Mouse (Mus musculus): ENCODE results near the gene Lsm4. TPM values are rescaled to one million over a fixed set of nuclear protein-coding genes. Genes with fewer than 3 reads are reported as not detected.

Gene Lsm4
- 10 to 100 TPM; 67.8 to 71.7 TPM for total RNA-seq (2021)
- long read RNA-seq, experiment 1, transcript Lsm4-201 (5 exons, 925 nt): major isoform, 59 of 65 reads
- long read RNA-seq, experiment 1, partial matches to known transcripts: 4 of 65 reads
- long read RNA-seq, experiment 1, other reads (novel, unspliced or antisense): 2 of 65 reads
- long read RNA-seq, experiment 2, transcript Lsm4-201 (5 exons, 925 nt): major isoform, 115 of 125 reads
- long read RNA-seq, experiment 2, partial matches to known transcripts: 8 of 125 reads
- long read RNA-seq, experiment 2, other reads (novel, unspliced or antisense): 2 of 125 reads

DNA sequence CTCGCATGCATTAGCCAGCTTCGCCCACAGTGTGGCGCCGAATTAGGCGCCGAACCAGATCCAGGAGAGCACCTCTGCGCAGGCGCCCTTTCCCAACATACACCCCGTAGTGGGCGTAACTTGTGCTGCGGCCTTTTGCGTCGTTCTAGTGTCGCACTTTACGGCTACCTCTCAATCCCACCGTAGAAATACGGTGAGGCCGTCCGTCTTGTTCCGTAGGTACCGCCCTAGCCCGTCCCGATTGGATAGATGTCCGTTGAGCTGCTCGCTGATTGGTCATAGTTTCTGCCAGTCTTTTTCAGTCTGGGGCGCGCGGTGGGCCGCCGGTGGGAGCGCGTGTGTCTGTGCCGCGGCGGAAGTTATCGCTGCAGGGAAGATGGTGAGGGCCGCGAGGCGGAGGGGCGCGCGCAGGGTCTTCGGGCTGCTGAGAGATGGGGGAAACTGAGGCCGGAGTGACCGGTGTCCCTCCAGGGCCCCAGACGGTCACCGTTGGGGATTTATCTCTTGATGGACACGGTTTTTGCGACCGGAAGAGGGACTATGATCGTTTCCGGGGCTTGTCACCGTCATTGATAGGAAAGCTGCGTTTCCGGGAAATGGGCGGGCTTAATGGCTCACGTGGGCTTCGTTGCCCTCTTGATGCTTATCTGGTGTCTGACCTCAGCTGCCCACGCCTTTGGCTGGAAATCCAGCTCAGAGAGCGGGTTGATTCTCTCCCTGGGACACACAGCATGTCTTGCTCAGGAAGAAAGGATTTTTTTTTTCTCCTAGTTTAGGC, at the start of gene Lsm4:
Lsm4 (plus strand) TSS at position 170 of the 778 bp plus-strand sequence.
- peak; percentile 99 to 100 for DNase-seq (ENCODE audit: low spot score in 2 of 2)

DNA sequence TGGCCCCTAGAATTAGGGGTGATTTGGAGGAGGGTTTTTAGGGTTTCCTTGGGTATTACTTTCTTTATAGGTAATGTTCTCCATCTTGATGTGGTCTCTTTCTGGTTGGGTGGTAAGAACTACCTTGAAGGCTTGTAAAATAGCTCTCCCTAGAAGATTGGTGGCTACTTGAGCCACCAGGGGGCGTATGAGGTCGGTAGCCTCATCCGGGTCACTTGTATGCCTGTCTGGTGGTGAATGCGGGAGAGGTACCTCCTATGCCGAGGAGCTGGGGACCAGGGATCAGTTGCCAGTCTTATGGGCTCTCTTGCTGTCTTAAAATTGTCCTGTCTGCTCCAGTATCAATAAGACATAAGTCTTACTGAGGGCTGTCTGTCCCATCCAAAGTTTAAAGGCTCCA, 47.9 kb upstream of the Lsm4 start:
- DNase-seq (ENCODE audit: low spot score in 2 of 2): no peak

DNA sequence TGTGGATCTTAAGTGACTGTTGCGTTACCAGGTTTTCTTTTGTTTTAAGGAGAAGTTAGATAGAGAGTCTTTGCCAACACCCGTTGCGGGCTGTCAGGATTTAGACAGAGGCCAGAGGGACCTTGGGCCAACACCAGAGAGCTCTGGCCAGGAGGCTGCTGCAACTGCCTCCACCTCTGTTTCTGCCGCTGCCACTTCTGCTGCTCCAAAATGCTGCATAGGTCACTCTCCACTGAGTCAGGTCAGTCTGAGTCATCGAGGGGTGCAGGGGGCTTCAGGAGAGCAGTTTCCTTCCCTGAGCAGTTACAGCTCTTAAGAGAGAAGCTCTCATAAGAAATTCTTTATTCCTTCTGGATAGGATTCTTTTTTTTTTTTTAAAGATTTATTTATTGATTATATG, 46.0 kb upstream of the Lsm4 start:
- DNase-seq (ENCODE audit: low spot score in 2 of 2): no peak

DNA sequence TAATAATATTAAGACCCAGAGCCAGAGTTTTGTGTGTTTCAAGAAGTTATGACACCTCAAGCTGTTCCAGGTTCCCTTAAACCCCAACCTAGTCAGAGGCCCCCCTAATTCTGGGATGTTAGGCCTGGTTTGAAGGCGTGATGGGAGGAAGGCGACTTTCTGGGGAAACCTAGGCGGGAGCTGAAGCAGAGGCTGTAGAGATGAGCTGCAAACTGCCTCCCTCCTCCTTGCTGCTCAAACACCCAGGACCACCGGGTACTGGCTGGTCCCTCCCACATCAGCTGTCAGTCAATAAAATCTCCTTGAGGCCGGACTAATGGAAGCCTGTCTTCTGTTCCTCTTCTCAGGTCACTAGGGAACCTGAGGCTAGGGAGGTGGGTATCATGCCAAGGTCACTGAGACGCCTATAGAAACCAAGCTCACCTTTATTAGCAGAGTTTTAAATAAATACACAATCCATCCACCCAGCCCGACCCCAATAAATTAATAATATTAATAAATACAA, 44.0 kb upstream of the Lsm4 start:
- no peak for DNase-seq (ENCODE audit: low spot score in 2 of 2)

DNA sequence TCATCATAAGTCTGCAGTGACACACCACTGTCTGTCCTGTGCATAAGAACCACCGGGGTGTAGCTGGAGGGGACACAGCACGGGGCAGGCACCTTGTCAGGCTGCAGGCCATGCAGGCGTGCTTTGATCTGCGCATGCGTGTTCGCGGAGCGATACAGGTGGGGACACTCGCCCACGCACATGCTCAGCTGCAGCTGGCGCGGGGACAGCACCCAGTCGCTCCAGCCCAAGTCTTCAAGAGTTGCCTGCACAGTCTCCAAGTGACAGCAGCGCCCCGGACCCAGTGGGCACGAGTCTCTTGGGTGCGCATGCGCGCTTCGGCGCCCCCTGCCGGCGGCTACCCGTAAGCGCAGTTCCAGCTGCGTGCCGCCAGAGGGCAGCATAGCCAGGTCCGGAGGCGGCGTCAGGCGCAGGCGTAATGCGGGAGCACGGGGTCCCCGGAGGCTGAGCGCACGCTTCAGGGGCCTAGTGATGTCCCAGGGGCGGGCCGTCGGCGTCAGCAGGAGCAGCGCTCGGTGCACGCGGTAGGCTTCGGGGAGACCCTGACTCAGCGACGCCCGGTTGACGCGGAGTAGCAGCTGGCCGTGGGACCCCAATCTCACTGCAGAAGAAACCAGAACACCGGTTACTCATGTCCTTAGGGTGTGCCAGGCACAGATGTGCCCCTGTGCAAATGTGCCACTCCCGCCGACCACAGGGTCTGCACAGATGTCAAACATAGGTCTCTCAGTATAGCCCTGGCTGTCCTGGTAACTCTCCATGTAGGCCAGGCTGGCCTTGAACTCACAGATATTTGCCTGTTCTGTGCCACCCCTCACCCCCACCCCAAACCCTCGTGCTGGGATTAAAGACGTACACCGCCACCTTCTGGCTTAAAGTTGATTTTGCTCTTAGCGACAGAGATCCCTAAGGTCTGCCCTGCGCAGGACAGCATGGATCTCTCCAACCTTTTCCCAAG, 43.2 kb upstream of the Lsm4 start:
- peak; percentile 84 to 94 for DNase-seq (ENCODE audit: low spot score in 2 of 2)

DNA sequence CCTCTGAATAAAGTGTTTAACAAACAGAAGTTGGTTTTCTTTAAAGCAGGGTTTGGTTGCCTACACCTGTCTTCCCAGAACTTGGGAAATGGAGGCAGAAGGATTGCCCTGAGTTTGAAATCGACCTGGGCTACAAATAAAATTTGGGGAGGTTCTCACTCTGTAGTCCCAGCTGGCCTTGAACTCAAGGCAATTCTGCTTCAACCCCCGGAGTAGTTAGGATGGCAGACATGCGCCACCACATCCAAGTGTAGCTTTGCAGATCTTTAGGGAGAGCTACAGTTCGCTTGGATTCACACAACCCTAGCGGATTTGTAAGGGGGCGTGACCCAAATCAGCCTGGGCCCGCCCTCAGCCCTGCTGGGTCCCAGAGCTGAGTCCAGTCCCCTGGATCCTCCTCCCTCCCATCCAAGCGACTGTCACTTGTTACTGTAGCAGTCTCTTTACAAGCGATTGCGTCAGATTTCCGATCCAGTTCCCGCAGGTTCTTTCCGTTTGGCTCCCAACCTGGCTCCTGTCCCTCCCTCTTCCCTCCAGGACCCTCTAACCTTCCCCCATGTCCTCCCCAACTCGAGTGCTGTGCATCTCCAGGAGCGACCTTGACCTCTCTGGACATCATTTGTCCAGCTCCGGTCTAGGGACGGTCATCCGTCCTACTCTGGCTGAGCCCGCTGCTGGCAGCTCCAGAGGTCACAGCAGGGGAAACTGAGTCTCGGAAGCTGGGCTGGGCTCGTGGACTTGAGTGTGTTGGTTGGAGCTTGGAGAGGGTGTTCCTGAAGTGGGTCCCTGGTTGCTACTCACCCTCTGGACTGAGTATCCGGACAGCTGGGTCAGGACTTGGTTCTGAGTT, 42.3 kb upstream of the Lsm4 start:
- DNase-seq (ENCODE audit: low spot score in 2 of 2): no peak

DNA sequence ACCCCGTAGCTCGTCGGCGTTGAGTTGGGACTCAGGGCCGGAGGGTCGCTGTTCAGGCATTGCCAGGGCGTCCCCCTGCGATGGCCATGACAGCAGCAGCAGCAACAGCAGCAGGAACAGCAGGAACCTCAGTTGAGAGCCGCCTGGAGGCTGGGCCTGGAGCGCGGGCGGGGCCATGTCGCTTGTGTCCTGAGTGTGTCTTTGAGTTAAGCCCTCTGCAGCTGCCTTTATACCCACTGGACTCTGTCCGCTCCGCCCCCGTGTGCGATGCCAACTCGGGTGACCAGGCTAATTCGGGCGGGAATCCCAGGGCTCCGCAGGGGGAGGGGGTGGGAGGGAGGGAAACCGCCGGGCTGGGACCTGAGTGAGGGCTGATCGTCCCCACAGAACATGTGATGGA, 41.6 kb upstream of the Lsm4 start:
- no peak for DNase-seq (ENCODE audit: low spot score in 2 of 2)

DNA sequence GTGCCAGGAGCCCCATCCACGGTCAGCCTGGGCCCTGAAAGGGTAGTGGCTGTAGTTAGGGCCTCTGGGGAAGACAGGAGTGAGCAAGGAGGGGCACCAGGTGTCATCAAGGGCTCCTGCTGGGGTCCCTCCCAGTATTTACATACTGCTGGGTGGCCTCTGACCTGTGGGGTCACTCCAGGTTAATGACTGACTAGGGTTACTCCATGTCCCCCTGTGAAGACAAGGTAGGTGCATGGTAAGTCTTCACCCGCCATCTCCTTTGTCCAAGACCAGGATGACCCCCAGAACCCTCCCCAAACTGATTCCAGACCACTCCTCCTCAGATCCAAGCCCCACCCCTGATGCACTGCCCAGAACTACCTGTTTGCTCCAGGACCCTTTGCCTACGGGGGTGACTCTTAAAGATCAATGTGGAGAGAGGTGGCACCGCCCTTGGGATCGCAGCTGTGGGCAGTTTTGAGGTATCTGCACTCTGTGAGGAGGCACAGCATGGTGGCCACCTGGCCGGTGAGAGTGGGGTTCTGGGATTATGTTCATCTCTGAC, 40.6 kb upstream of the Lsm4 start, which contains the start of gene Gdf15:
Gdf15 (minus strand) TSS at position 111 of the 547 bp plus-strand sequence.
- DNase-seq (ENCODE audit: low spot score in 2 of 2): no peak

DNA sequence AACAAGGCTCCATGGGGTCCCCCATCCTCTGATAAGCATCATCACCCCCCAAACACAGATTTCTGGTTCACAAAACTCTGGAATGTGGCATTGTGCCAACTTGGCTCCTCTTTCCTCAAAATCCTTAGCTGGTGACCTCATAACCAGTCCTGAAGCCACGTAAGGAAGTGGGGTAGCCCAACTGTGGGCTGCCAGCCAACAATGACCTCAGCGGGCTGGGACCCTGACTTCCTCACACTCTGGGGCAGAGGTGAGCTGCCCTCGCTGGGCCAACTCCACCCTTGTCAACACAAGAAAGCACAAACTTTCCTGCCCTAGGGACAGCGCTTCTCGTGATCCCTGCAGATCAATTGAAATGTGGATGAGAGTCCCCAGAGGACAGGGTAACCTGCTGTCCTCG, 39.0 kb upstream of the Lsm4 start:
- no peak for DNase-seq (ENCODE audit: low spot score in 2 of 2)

DNA sequence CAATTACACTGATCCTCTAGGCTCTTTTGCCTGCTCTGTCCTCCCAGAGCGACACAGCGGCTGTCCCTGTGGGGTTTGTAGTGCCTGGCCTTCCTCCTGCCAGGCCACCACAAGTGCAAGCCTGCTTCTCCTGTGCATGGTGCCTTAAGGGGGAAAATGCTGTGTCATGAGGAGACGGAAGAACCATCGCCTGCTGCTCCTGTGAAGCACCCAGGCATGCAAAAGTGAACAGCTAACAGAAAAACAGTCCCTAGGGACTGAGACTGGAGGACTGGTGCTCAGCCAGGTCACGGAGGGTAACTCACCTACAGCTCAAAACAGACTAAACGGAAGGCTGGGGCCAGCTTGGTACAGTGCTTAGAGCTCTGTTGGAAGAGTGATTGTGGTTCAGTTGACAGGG, 37.5 kb upstream of the Lsm4 start:
- no peak for DNase-seq (ENCODE audit: low spot score in 2 of 2)

DNA sequence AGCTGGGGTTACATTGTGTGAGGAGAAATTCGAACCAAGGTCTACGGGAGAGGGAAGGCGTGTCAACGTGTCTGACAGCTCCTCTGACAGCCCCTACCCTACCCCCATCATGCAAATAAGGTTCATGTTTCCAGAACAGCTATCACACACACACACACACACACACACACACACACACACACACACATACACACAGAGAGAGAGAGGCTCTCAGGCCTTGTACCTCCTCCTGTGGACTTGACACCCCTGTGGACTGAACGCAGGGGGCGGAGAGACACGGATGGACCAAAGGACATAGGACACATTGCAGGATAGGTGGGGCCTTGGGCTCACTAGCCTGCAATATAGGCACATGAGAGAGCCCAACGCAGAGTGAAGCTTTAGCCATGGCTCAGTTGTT, 36.2 kb upstream of the Lsm4 start:
- no peak for DNase-seq (ENCODE audit: low spot score in 2 of 2)

DNA sequence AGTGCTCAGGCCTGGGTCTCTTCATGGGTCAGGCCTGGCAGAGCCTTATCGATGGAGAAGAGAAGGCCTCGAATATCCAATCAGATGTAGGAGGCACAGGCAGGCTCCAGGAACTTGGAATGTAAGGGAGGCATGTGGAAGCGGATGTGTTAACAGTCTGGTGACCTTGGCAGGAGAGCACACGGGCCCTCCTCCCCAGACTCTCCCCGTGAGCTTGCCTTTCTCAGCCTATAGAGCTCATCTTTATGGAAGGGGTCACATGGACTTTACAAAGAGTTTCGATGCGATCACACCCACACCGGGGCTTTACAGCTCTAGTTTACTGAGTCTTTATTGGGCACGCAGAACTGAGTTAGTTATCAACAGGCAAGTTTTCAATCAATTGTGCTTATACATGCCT, 34.3 kb upstream of the Lsm4 start:
- DNase-seq (ENCODE audit: low spot score in 2 of 2): no peak

DNA sequence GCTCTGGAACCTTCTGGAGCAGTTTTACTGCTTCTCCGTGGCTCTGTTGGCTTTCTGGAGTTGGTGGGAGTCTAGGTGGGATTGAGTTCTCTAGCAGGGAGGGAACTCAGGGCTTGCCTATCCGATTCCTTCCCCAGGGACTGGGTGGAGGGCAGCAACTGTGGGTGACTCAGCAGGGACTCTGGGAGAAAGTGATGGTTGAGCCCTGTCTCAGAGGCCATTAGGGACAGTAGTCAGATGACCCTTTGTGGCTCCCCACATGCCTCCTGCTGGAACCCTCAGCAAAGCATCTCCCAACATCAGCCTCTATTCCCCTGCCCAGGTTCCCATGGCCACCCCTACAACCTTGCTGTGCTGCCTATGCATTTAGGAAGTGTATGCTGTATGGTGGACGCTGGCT, 30.0 kb upstream of the Lsm4 start:
- no peak for DNase-seq (ENCODE audit: low spot score in 2 of 2)

DNA sequence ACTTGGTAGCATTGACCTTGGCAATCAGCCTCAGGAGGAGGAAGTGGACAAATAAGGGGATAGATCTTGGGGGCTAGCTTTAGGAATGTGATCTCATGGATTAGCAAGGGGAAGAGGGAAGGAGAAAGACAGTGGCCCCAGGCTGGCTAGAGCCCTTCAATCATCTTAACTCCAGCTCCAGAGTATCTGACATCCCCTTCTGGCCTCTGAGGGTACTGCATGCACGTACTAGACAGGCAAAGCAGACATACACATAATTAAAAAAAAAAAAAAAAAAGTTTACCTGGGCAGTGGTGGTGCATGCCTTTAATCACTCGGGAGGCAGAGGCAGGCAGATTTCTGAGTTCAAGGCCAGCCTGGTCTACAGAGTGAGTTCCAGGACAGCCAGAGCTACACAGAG, 29.0 kb upstream of the Lsm4 start:
- DNase-seq (ENCODE audit: low spot score in 2 of 2): no peak

DNA sequence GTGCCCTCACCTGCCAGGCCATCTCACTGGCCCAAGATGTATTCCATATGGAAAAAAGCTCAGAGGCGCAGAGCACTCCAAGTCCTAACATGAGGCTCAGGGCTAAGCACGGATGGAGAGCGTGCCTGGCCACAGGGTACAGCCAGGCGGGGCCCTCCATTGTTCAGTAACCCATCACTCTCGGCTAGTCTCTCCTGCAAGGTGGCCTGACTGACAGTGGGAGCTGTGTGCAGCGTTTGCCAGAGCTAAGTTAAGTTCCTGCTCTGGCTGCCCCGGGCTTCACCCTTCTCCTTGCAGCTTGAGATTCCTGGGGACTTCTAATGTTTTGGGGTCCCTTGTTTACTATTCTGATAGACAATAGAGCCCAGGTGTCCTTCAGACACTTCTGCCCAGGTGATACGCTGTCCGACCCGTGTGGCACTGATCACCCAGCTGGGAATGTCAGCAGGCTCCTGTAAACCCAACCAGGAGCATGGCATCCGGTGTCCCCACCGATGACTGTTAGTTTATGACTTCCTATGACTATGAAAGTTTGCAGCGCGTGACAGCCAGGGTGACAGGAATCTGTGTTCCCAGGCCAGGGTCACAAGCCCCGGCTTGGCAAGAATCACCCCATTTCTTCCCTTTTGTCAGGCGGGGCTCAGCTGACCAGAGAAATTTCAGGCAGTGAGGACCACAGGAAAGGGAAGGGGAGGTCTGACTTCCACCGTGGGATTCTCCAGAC, 27.4 kb upstream of the Lsm4 start:
- DNase-seq (ENCODE audit: low spot score in 2 of 2): no peak

DNA sequence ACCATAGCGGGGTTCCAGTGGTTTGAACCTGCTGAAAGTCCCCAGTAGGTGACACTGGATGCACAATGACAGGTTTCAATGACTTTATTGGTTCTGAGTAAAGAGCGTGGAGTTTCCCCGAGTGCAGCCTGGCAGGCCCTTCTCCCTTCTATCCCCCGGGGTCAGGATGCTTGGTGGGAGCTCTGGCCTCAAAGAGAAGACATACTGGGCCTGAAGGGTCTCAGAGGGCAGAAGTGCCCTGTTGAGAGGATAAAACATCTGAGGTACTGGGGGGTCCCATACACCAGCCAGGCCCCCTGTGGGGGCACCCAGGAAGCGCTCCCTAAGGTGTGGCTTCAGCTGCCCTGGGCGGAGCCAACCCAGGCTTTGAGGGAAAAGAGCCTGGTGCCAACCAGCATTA, 26.7 kb upstream of the Lsm4 start:
- no peak for DNase-seq (ENCODE audit: low spot score in 2 of 2)

DNA sequence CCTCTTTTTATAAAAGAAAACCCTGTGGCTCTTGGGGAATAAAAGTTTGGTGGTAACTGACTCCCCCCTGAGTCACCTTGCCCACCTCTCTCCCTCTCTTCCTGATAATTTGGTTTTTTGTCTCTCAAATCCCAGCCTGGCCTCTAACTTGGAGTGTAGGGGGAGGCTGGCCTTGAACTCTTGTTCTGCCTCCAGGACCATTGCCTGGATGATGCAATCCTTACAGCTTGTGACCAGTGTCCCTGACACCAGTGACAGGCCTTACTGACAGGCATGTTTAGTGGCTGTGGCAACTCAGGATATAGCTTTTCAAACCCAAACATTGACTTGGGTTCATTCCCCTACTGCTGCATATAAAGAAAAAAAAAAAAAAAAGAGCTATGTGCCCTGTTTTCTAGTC, 26.3 kb upstream of the Lsm4 start:
- DNase-seq (ENCODE audit: low spot score in 2 of 2): no peak

DNA sequence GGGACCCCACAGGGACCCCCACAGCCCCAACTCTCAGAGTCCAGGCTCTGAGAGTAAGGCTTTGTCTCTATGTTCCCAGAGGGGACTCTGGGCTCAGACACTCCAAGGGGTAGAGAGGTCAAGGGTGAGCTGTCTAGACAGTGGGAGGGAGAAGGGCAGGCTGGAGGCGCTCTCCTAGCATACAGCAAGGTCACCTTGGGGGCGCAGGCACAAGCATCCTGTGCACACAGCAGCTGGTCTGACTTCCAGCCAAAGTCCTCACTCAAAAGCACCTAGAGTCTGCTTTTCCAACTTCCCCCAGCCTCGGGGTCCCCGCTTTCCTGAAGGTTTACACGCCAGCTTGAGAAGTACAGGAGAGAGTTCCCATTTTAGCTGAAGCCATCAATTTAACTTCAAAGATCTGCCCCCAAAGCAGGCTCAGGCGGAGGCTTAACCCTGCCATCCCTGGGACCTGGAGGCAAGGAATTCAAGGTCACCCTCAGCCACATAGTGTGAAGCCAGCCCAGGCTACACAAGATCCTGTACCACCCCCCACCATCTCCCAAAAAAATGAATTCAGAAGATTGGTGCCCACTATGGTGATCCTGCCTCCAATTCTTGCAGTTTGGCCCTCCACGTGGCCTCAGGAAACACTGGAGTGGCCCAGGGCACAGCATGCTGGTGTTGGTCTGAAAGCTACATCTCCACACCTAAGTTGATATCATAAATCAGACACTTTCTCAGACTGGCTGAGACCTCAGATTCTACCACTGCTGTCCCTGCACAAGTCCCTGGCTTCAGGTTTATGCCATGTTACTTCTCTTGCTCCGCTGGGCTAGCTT, 25.5 kb upstream of the Lsm4 start:
- DNase-seq (ENCODE audit: low spot score in 2 of 2): no peak

DNA sequence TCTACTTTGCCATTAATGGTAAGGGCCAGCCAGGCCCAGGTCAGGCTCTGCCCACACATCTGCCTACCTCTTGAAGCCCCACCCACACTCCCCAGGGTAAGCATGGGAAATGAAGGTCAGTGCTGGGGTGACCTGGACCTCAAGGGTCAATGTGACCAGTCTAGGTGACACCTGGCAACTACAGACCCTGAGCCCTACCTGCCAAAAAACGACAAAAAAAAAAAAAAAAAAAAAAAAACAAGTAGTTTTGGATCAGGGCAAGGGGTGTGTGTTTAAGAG, 24.9 kb upstream of the Lsm4 start:
- no peak for DNase-seq (ENCODE audit: low spot score in 2 of 2)
